Mouse (Mus musculus): ENCODE results near the gene Zfp949.

DNA sequence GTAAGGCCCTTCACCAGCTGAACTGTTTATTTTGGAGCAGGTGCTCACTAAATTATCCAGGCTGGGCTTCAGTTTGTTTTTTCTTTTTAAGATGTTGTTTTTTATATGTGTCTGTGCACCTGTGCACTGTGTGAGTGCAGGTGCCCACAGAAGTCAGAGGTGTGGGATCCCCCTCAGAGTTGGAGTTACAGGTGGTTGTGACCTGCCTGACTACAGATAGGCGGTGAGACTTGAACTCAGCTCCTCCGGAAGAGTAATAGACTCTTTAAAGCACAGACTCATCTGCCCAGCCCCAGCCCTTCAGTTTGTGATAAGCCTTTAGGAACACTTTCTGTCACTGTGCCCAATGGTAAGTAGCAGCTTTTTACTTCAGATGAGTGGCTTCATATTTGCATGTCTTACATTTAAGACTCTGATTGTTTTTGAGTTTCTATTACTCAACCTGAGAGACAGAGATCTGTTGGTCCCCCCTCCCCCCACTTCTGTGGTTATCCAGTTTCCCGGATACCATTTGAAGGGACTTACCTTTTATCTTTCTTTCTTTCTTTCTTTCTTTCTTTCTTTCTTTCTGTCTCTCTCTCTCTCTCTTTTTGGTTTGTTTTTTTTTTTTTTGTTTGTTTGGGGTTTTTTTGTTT, 31.3 kb upstream of the Zfp949 start:
- no peak for TF ChIP-seq GATA1 (IDR thresholded peaks at IDR 0.05; ENCODE audit: low read length)
- TF ChIP-seq TAL1 (IDR thresholded peaks at IDR 0.05; ENCODE audit: low read length) = no peak

Measured in erythroblast, embryonic 14.5 days (primary cell).